Mouse (Mus musculus): ENCODE measurements around the gene Prdm16. TPM values are rescaled to one million over a fixed set of nuclear protein-coding genes. Genes with fewer than 3 reads are reported as not detected.

Prdm16 gene
- polyA plus RNA-seq, 1 experiment from 2014 or later = 2.2 TPM

DNA sequence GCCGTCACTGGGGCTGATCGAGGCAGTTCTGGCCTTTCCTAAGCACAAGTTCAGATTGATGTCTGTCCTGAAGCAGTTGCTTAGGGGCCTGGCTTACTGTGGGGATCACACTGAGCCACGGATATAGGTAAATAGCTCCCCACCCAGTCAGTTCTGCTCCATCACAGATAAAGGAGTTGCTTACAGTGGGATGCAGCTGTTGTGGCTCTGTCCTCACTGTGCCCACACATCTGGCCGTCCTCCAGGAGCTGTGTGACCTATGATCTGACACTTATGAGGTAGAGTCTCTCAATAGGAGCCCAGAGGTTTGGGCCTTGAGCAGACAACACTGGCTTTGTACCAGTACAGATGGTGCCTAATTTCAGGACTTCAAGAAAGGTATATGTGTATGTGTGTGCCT, 142.7 kb downstream of the Prdm16 start:
- Histone ChIP-seq H3K27me3 (ENCODE audit: insufficient read depth, low read length) (no peaks in the 10 kb centered on the region), H3K27ac (ENCODE audit: low read depth) (no peak overlapping the region), H3K4me3 (ENCODE audit: low read depth, low read length) (no peak overlapping the region), H3K4me1 (ENCODE audit: insufficient read depth) (peaks cover 22% of the 10 kb centered on the region), H3K36me3 (replicated peaks; ENCODE audit: insufficient read depth, low read length) (no peaks in the 10 kb centered on the region), H3K4me2 (ENCODE audit: low read depth, low read length) (no peak overlapping the region), H3K9me3 (ENCODE audit: low read length) (no peaks in the 10 kb centered on the region), H3K9ac (replicated peaks) (no peak overlapping the region)
- ATAC-seq (no peak), DNase-seq (peak; percentile 57)
- 50% methylated on average over 4 of the region's 4 CpGs for WGBS (ENCODE audit: insufficient replicate concordance)
- TF ChIP-seq CTCF (IDR thresholded peaks at IDR 0.05; ENCODE audit: low read depth) = no peak
- TF ChIP-seq EP300 (IDR thresholded peaks at IDR 0.05; ENCODE audit: low read depth) = no peak

DNA sequence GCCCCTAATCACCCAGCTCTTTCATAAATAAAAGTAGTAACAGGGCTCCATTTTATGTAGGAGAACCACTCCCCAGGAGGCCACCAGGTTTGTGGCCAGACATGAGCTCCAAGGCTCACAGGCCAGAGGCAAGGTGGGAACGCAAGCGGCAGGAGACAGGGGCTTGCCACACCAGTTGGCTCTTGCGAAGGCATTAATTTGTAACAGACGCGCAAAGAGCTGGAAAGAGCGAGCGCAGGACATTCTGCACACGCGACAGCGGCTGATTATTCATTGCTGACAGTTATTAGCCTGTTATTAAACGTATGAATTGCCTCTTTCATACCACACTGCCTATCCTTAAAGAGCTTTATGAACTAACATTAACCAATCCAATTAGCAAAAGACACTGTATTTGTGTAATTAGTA, 144.0 kb downstream of the Prdm16 start:
- H3K4me1 ChIP-seq (ENCODE audit: insufficient read depth) = peaks cover 10% of the 10 kb centered on the region
- no peak overlapping the region for H3K27ac ChIP-seq (ENCODE audit: low read depth)
- no peak overlapping the region for H3K4me3 ChIP-seq (ENCODE audit: low read depth, low read length)
- no peaks in the 10 kb centered on the region for H3K27me3 ChIP-seq (ENCODE audit: insufficient read depth, low read length)
- TF ChIP-seq EP300 (IDR thresholded peaks at IDR 0.05; ENCODE audit: low read depth) (no peak), CTCF (IDR thresholded peaks at IDR 0.05; ENCODE audit: low read depth) (no peak)
- H3K9me3 ChIP-seq (ENCODE audit: low read length) = no peaks in the 10 kb centered on the region
- ATAC-seq (no peak), DNase-seq (no peak)
- H3K4me2 ChIP-seq (ENCODE audit: low read depth, low read length) = no peak overlapping the region
- H3K36me3 ChIP-seq (replicated peaks; ENCODE audit: insufficient read depth, low read length) = no peaks in the 10 kb centered on the region
- WGBS (ENCODE audit: insufficient replicate concordance) = 86% methylated on average over 11 of the region's 11 CpGs
- no peak overlapping the region for H3K9ac ChIP-seq (replicated peaks)

DNA sequence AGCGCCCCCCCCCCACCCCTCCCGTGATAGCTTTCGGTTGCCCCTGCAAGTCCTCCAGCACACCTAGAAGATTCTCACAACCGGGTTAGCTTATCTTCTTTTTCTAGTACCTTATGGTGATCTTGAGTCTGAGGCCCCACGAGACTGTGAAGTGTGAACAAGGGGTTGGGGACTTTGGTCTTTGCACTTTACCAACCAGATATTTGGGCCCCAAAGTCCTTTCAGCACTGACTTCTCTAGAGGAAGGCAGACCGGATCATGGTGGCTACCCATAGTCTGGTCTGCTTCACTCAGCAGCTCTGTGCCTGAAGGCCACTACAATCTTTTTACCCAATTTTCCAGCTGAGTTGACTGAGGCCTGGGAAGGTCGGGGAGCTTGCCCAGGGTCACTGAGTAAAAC, 144.4 kb downstream of the Prdm16 start:
- ATAC-seq (no peak), DNase-seq (no peak)
- Histone ChIP-seq H3K9me3 (ENCODE audit: low read length) (no peaks in the 10 kb centered on the region), H3K9ac (replicated peaks) (no peak overlapping the region), H3K36me3 (replicated peaks; ENCODE audit: insufficient read depth, low read length) (no peaks in the 10 kb centered on the region), H3K4me1 (ENCODE audit: insufficient read depth) (peaks cover 6% of the 10 kb centered on the region), H3K27ac (ENCODE audit: low read depth) (no peak overlapping the region), H3K4me3 (ENCODE audit: low read depth, low read length) (no peak overlapping the region), H3K27me3 (ENCODE audit: insufficient read depth, low read length) (no peaks in the 10 kb centered on the region), H3K4me2 (ENCODE audit: low read depth, low read length) (no peak overlapping the region)
- TF ChIP-seq CTCF (IDR thresholded peaks at IDR 0.05; ENCODE audit: low read depth) = no peak
- no peak for TF ChIP-seq EP300 (IDR thresholded peaks at IDR 0.05; ENCODE audit: low read depth)
- 66% methylated on average over 7 of the region's 7 CpGs for WGBS (ENCODE audit: insufficient replicate concordance)

DNA sequence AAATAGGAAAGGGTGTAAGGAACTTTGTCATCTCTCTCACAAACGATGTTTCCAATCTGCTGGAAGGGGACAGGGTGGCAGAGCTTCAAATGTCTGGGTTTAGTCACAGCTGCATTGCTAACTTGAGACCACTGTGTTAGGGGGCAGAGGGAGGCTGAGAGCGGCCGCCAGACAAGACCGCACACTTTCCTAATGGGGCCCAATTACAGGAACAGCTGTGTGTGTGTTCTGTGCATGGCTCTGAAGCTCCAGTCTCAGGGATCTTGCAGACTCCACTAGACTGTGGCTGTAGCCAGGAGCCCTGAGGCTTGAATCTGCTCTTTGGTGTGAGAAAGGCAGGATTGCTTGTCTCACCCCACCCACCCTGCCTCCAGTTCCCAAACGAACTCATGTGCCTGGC, 148.6 kb downstream of the Prdm16 start:
- no peaks in the 10 kb centered on the region for H3K36me3 ChIP-seq (replicated peaks; ENCODE audit: insufficient read depth, low read length)
- no peak for DNase-seq
- H3K4me2 ChIP-seq (ENCODE audit: low read depth, low read length) = no peak overlapping the region
- no peak overlapping the region for H3K9ac ChIP-seq (replicated peaks)
- H3K27ac ChIP-seq (ENCODE audit: low read depth) = no peak overlapping the region
- TF ChIP-seq EP300 (IDR thresholded peaks at IDR 0.05; ENCODE audit: low read depth) = no peak
- no peak for TF ChIP-seq CTCF (IDR thresholded peaks at IDR 0.05; ENCODE audit: low read depth)
- no peaks in the 10 kb centered on the region for H3K4me1 ChIP-seq (ENCODE audit: insufficient read depth)
- no peaks in the 10 kb centered on the region for H3K27me3 ChIP-seq (ENCODE audit: insufficient read depth, low read length)
- H3K4me3 ChIP-seq (ENCODE audit: low read depth, low read length) = no peak overlapping the region
- ATAC-seq = no peak
- no peaks in the 10 kb centered on the region for H3K9me3 ChIP-seq (ENCODE audit: low read length)
- 67% methylated on average over 5 of the region's 5 CpGs for WGBS (ENCODE audit: insufficient replicate concordance)

DNA sequence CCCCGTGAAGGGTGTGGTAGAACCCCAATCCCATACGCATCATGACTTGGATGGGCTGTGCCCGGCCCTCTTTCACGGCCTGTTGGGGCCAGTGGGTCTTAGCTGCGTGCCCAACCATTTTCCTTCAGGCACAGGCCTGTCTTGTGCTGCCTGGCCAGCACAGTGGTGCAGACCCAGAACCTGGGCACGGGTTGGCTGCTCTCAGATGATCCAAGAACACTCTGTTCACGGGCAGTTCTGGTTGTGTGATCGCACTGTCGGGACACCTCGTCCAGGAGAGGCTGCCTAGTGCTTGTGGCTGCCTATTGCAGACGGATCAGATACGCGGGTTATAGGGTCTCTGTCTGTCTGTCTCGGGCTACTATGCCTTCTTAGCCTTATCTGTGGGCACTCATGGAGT, 154.0 kb downstream of the Prdm16 start:
- no peaks in the 10 kb centered on the region for H3K27me3 ChIP-seq (ENCODE audit: insufficient read depth, low read length)
- no peaks in the 10 kb centered on the region for H3K36me3 ChIP-seq (replicated peaks; ENCODE audit: insufficient read depth, low read length)
- ATAC-seq (no peak), DNase-seq (no peak)
- peaks cover 14% of the 10 kb centered on the region; the same call in 1 of the 2 replicates for H3K4me1 ChIP-seq (ENCODE audit: insufficient read depth)
- H3K4me2 ChIP-seq (ENCODE audit: low read depth, low read length) = no peak overlapping the region
- no peaks in the 10 kb centered on the region for H3K9me3 ChIP-seq (ENCODE audit: low read length)
- no peak overlapping the region for H3K27ac ChIP-seq (ENCODE audit: low read depth)
- TF ChIP-seq EP300 (IDR thresholded peaks at IDR 0.05; ENCODE audit: low read depth) (no peak), CTCF (IDR thresholded peaks at IDR 0.05; ENCODE audit: low read depth) (no peak)
- whole genome bisulfite sequencing (ENCODE audit: insufficient replicate concordance) = 74% methylated on average over 14 of the region's 14 CpGs
- no peak overlapping the region for H3K4me3 ChIP-seq (ENCODE audit: low read depth, low read length)
- H3K9ac ChIP-seq (replicated peaks) = no peak overlapping the region

DNA sequence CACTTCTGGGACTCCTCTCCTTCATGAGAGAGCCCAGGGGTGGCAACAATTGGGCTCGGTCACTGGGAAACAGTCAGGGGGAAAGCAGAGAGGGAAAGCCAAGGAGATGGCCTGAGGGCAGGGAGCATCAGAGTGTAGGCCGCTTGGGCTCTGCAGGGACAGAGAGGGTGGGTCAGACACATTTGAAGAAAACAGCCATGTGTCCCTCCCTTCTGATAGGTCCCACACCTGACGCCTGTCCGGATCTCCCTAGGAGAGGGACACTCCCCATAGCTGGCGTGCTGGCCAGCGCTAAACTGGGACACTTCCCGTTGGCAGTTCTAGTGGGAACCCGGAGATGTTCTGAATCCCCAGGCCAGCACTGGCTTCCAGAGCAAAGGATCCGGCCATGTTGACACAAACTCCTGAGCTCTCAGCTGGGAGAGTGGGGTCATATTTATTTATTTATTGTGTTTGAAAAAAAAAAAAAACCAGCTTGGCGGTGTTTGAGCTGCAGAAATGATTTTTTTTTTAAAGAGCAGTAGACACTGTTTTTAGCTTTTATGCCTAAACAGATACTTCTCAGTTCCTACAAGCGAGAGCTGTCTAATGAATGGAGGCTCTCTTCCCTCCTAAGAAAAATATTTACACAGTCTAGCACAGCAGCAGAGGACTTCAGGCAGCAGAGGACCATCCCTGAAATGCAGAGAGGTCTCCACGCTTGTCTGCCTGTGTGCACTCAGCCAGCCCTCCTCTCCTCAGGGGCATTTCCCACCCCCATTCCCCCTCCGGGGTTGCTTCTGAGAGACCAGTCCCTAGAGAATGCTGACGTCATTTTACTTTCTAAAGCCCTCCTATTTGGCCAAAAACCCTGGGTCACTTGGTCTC, 154.7 kb downstream of the Prdm16 start:
- no peaks in the 10 kb centered on the region for H3K9me3 ChIP-seq (ENCODE audit: low read length)
- TF ChIP-seq EP300 (IDR thresholded peaks at IDR 0.05; ENCODE audit: low read depth) (no peak), CTCF (IDR thresholded peaks at IDR 0.05; ENCODE audit: low read depth) (no peak)
- 48% methylated on average over 14 of the region's 14 CpGs for whole genome bisulfite sequencing (ENCODE audit: insufficient replicate concordance)
- ATAC-seq (no peak), DNase-seq (no peak)
- no peaks in the 10 kb centered on the region for H3K27me3 ChIP-seq (ENCODE audit: insufficient read depth, low read length)
- H3K4me2 ChIP-seq (ENCODE audit: low read depth, low read length) = no peak overlapping the region
- H3K9ac ChIP-seq (replicated peaks) = no peak overlapping the region
- no peak overlapping the region for H3K27ac ChIP-seq (ENCODE audit: low read depth)
- H3K4me3 ChIP-seq (ENCODE audit: low read depth, low read length) = no peak overlapping the region
- H3K36me3 ChIP-seq (replicated peaks; ENCODE audit: insufficient read depth, low read length) = no peaks in the 10 kb centered on the region
- peaks cover 14% of the 10 kb centered on the region; the same call in 1 of the 2 replicates for H3K4me1 ChIP-seq (ENCODE audit: insufficient read depth)

All from liver, postnatal 0 days (tissue).